Mouse (Mus musculus) embryo, embryonic 10.5 days (tissue): ENCODE data around the gene Nnmt.
A peak's percentile ranks its signal among the peaks of the same experiment; 100 is the strongest.

ENCODE experiments used
- DNase-seq: peaks from one replicate; pipeline ENCODE4 v3.0.0-alpha.2; 2015; ENCODE audit warnings: low spot score

Gene Nnmt

DNA sequence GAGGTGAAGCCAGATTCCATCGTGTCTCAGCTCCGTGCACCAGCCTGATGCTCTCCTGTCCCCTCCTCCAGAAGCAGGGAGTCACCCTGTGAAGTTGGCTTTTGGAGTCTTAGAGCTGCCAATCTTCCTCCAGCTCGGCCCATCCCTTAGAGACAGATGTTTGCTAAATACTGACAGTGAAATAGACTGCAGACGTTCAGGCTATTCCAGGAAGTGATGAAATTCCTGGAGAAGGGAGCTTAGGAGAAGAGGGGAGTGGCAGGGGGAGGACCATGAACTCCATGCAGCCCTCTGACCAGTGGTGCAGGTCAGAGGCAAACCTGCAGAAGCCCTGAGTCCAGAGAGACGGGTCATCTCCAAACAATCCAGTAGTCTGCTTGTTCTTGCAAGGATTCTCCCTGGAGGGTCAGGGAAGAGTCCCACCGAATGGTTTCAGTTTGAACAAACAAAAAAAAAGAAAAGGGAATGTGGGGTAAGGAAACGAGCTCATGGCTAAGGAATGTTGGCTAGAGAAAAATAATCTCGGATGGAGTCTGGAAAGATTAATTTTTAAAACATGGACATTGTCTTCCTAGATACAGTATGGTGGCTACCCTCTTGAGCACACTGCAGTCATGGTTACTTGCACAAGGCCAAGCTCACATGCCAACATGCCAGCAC, at the start of gene Nnmt:
Nnmt (minus strand) TSS at position 215 of the 660 bp plus-strand sequence.
- DNase-seq = no peak

DNA sequence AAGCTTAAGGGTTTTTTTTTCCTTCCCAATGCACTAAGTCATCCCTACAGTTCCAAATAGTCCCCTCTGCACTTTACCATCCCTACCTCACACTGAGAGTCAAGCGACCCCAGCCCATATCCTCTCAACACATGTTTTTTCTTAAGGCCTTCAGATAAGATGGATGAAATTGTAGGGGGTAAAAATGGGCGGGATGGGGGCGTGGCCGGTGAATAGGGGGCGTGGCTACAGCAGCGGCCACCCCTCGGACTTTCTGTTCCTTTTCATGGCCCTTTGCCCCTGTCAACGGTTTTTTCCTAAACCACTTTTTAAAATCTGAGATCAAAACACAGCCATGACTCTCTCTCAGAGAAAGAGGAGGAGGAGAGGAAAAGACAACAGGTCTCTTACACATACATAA, 49.8 kb upstream of the Nnmt start:
- peak; percentile 58 for DNase-seq

DNA sequence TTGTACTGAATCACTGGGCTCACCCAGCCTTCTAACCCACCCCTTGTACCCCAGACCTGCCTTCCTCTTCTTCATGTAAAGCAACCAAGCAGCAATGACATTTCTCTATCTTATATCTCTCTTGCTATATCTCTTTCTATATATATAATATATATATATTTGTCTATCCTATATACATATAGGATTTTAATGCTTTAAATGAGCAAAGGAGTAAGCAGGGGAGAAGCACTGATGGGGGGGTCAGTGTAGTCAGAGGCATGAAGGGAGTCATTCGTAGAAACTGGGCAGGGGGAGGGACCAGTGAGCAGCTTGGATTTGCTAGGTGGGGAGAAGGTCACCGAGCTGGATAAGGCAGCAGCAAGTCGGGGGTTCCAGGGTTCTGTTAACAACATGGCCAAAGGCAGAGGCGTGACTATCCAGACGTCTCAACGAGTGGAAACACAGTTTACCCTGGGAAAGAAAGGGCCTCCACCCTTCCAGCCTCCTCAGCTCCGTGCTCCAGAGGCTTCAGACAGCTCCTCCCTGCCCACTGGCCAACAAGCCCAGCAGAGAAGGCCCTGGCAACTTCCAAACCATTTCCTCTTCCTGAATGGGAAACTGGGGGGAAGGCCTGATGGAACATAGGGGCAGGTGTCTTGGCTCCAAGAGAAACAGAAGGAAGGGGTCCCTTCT, 48.6 kb upstream of the Nnmt start:
- no peak for DNase-seq

DNA sequence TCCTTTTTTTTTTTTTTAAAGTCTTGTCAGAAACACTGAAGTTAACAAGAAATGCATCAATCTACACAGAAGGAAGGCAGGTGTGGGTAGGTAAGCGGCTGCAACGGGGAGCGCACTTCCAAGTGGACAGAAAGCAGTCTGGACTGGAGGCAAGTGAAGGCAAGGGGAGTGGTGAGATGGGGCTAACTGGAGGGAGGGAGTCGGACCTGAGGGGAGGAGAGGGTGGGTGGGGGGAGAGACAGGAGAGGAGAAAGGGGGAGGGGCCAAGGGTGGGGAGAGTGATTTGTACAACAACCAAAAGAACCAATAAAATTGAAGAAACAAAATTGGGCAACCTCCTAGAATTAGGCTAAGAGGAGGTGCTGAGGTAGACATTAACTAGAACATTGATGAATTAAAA, 47.1 kb upstream of the Nnmt start:
- no peak for DNase-seq

DNA sequence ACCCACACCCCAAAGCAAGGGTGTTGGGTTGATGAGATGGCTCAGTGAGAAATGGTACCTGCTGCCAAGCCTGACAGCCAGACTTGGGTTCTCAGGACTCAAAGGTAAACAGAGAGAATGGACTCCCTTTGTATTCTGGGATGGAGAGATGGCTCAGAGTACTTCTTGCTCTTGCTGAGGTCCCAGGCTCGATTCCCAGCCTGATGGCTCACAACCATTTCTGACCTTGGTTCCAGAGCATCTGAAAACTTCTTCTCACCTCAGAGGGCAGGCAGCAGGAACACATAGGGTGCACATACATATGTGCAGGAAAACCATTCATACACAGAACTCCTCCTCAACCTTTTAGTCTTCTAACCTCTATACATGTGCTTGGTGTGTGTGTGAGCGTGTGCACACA, 45.9 kb upstream of the Nnmt start:
- no peak for DNase-seq

DNA sequence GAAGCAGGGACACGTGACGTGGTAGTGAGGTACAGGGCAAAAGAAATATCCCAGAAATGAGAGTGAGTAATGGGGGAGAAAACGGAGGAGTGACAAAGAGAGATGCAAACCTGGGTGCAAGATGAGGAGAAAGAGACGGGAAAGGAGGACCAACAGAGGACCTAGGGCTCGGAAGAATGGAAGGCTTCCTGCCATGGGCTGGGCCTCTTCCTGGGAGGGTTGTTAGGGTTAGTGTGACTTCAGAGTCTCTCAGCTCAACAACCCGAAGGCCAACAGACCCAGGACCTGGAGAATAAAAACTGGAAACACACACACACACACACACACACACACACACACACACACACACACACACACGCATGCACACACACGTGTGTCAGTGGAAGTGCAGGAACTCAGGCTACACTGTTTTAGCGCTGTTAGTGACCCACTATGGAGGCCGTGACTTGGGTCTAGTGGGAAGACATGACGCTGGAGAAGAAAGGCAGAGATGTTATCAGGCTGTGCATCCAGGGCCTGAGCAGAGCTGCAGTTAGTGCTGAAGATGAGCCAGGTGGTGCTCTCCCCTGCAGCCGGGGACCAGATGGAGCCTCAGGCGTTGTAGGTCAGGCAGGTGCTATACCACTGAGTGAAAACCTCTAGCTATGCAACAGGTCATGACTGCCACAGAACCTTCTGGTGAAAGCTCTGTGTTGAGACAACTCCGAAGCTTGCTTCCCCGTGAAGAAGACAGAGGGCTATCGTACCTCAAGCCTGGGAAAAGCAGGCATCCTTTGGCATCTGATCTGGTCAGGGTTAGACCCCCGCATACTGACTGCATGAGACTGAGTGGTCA, 45.1 kb upstream of the Nnmt start:
- DNase-seq = peak; percentile 60

DNA sequence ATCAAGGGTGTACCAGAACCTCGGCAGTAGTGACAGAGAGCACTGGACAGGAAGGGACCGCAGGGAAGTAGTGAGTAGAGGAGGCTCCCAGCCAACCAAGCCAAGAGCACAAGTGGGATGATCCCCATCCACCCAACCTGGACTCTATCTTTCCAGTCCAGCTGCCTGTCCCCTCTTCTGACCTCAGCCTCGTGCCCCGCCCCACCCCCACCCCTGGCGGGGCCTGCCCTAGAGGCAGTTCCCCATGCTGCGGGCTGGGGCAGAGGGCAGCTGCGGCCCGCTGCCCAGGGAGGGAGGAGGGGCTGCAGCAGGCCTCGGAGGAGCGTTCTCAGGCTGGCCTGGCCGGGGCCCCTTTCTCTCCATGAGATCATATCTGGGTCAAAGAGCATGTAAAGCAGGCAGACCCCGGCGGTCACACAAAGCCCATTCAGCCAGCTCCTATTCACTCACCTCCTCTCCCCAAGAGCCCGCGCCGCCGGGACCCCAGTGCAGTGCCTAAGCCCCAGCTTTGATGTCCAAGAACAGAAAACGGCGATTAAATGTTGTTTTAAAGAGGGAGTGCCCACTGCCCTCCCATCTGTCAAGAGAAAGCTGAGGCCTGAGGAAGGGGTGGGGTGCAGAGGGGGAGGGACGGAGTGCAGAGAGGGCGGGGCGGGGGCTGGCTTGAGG, 44.3 kb upstream of the Nnmt start:
- DNase-seq = peak; percentile 95

DNA sequence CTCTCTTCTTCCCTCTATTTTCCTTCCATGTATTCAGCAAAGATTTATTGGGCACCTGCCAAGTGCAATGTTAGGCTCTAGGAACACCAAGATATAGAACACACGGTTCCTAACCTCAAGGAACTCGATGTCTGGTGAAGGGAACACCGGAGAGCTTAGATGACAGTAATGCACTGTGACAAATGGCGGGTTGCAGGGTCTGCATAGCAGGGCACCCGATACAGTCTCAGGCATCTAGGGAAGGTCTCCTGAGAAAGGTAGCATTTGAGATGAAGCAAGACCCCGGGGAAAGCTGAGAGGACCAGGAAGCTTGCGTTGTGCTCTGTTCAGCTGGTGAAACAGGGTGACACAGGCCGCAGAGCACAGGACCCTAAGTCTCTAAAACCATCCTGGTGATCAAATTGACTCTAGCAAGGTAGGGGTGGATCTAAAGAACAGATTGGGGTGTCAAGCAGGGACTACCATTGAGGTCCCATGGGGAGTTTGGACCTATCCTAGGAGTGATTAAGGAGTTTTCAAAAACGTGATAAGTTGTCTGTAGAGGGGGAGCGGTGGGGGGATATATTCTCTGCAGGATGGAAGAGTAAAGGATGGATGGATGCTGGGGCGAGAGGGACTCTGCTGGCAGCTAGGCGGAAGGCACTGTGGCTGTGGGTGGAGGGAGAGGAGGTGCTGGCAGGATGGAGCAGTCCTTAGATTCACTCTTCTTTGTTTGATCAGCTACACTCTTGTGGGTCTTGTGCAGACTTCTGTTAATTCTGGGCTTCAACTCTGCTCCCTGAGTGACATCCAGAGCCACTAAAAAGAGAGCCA, 43.5 kb upstream of the Nnmt start:
- DNase-seq = peak; percentile 49

DNA sequence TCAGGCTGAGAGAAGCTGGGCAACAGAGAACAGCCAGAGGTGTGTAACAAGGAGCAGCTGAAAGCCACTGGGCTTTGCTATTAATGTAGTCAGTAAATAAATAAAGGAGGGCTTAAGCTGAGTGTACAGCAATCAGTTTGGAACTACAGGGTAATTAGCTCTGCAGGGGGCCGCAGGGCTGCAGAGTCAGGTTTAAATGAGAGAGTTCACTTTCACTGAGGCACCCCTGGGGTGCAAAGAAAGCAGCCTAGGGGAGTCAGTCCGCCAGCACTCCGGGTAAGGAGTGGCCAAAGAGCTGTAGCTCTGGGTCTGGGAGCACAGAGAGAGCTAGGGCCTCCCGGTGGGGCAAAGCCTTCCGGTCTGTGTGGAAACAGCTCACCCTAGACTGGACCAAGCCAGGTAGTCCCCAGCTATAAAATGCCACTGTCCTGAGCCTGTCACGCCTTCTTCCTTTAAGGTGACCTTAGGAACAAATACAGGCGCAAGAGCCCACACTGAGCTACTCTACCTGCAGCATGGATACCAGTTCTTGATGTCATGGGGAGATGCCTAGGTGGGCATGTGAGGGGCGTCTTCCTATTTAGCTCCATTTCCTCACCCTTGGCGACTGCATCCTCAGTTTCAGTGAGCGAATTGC, 42.8 kb upstream of the Nnmt start:
- DNase-seq = no peak

DNA sequence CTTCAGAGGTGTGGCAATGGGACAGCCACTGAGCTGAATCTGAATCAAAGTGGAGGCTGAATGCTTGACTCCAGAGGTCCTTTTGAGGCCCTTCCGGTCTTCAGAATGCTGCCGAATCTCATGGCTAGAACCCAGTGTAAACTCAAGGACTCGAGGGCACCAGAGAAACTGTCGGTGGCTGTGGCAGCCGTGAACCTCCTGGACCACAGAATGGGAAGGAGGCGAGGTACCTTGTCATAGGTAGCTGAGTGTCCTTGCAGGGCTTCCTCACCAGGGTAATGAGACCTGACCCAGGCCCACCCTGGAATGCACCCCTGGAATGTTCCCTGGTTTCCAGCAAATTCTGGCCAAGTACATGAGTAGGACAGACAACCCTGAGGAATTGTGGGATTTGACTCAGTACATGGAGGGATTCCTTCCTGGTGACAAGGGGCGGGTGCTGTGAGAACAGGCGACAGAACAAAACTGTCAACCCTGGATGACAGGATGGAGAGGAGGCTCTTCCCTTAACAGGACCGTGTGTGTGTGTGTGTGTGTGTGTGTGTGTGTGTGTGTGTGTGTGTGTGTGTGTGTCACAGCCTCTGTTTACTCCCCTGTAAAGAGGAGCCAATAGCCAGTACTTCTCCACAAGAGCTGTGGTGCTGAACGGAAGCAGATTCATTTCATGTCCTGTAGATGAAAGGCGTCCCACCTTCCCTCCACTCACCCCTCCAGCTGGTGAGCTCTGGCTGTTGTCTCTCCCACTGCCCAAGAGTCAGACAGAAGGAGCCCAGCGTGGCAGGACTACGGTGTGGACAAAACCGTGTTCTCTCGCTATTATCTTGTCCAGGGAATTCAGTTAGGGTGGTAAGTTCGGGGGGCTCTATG, 42.1 kb upstream of the Nnmt start:
- DNase-seq = no peak

DNA sequence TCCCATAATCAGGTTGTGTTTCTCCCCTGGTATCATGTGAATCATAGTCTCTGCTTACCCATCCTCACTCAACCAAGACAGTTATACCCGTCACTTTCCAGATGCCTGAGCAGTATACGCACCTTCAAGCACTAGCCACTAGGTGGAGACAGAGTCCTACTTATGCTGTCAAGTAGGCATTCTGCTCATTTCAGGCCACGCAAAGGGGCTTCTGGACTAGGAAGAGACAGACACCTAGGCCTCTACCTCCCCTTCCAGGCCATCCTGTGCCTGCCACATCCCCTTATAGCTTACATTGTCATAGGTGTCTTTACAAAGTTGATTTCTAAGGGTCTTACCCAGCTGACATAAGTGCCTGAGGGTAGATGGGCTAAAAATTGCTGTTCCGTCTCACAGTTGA, 41.3 kb upstream of the Nnmt start:
- DNase-seq = peak; percentile 94

DNA sequence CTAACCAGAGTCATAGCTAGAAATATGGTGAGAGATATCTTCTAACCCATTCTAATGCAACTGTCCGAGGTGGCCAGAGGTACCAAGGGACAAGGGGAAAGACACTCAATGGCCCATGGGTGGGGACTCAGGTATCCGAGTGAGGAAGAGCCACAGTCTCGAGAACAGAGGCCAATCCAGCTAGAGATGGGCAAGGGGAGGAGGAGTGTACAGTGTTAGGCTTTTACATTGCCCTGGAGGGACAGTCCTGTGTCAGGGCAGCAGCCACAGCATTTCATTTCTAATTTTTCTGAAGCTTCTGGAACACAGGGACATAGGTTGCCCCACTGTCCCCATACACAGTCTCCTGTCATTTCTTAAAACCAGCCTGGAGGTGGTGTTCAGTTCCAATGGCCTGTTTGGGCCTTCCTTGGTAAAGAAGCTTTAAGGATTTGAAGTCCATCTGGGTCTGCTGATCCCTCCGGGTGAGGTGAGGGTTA, 40.7 kb upstream of the Nnmt start:
- DNase-seq = no peak

DNA sequence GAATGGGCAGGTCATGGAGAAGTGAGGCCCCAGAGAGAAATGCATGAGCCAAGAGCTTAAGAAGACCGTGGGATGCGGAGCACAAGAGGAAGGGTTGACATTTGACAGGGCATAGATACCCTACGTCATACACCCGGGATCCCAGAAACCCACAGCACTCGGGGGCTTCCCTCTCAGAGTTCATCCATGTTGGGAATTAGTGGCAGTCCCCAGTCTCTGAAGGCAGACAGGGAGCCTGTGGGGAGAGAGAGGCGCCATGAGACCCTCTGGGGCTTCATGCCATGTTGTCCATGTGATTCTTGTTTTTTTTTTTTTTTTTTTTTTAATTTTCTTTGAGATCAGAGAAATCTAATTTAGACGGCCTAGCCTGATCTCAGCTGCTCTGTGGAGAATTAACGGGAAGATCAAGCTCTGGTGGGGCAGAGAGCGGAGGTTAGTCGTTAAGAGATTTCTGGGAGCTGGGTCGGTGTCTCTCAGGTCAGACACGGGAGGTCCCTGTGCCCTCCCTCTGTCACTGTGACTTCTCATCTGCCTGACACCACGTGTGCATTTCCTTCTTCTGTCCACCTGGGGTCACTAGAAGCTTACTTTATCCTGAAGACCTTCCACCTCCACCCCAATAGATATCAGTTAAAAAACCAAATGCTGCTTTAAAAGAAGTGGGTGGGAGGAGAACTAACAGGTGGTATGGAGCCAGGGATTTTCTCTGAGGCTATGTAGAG, 40.1 kb upstream of the Nnmt start:
- DNase-seq = peak; percentile 83

DNA sequence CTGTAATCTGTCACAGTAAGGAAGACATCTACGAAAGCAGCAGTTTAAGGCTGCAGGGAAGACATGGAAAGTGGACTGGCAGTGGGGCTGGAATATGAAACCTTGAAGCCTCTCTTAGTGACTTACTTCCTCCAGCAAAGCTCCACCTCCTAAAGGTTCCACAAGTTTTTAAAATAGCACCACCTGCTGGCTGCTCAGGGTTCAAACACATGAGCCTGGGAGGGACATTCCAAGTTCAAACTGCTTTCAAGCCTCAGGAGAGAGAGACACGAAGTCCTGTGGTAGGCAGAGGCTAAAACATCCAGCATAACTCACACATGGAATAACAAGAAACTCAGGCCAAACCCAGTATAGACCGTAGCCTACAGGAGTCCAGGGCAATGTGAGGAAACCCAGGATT, 39.4 kb upstream of the Nnmt start:
- no peak for DNase-seq

DNA sequence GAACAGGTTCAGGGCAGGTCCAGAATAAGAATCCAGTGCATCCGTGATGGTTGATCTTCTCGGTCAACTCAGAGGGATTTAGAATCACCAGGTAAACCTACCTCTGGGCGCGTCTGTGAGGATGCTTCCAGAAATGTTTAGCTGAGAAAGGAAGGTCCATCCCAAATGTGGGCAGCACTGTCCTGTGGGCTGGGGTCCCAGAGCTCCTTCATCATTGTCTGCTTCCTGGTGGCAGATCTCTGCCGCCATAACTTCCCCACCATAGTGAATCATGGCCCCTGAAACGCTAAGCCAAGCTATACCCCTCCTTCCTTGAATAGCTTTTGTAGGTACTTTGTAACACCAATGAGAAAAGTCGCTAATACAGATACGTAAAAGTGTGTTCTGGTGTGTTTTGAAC, 36.7 kb upstream of the Nnmt start:
- no peak for DNase-seq

DNA sequence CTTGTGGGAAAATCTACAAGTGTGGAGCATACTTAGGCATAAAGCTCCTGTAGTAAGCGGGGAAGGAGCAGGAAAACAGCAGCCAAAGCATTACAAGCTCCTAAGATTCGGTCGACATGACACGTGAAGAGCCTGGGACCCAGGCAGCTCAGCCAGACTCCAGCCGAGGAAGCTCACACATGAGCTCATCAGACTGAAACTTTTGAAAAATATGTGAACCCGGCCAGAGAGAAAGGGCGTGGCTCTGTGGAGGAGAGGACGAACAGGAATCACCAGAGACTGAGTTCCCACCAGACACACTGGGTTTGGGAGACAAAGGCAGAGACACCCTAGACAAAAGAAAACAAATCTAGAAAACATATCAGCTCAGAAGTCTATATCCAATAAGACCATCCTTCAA, 35.9 kb upstream of the Nnmt start:
- DNase-seq = no peak

DNA sequence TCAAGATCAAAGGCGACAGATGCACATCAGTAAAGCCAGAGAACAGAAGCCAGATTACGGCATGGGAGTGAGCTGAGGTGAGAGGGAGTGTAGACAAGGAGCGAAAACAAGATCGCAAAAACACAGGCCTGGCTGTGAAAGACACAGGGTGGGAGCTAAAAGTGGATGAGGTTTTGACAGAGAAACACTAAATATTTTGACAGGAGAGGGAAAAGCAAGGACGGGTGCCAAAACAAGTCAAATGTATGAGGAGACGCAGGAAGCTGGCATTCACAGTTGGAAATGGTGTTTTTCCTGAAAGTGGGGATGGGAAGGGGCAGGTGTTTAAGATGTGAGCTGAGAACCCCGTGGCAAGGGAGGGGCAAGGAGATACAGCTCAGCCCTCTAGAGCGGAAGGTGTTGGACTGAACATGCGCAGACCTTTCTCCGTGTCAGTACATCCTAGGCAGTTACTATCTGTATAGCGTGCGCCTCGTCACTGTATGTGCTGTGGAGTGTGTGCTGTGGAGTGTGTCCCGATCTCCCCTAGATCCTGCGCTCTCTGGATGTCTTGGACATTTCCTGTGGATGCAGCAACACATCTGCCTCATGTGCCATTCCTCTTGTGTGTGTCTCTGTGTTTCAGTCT, 33.3 kb upstream of the Nnmt start:
- DNase-seq = no peak

DNA sequence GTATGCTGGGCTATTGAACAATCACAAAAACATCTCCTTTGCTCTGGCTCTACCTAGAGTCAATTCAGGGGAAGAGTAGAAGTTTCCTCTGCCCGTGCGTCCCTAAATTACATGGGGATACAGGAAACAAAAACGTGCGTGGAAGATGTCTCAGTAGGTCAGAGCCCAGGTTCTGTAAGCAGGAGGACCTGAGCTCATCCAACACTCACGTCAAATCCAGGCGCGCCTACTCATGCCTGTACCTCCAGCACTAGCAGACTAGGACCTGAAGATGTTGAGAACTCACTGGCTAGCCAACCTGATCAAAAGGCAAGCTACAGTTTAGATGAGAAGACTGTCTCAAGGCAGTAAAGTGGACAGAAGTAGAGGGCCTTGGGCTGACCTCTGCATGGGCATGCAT, 32.2 kb upstream of the Nnmt start:
- no peak for DNase-seq
